Mouse (Mus musculus): ENCODE results near the gene Plagl2. TPM values are rescaled to one million over a fixed set of nuclear protein-coding genes. Genes with fewer than 3 reads are reported as not detected.
"Not testable (repeated sequence)": the region's sequence is repeated elsewhere in the genome, so short reads cannot be mapped to it uniquely, and the experiment has no call there.

Gene Plagl2
- polyA plus RNA-seq (2015; fragmentation: Nextera tagmentation; extraction: Ambion mirVana) = 14.8 and 15.5 TPM in 2 replicates

GRCm38 (mm10) chr2:153241250-153242014, at the start of gene Plagl2, which contains the start of gene Pofut1:
Plagl2 (minus strand) TSS chr2:153241426.
Pofut1 (plus strand) TSS chr2:153241533.
- H3K4me2 ChIP-seq = peak within 1 kb of the TSS; percentile 93
- peak within 1 kb of the TSS; percentile 98 for H3K9ac ChIP-seq
- peaks cover 23% of the 10 kb centered on the region for H3K36me3 ChIP-seq
- peak; percentile 94 for ATAC-seq (ENCODE audit: insufficient number of reproducible peaks, insufficient read depth, low FRiP score, low TSS enrichment, low read depth)
- WGBS = under 1% methylated on average over 69 of the region's 72 CpGs
- peak within 1 kb of the TSS; percentile 97 for H3K27ac ChIP-seq
- no peaks in the 10 kb centered on the region for H3K27me3 ChIP-seq
- peaks cover 42% of the 10 kb centered on the region for H3K4me1 ChIP-seq
- peak within 1 kb of the TSS; percentile 98 for H3K4me3 ChIP-seq
- no peaks in the 10 kb centered on the region for H3K9me3 ChIP-seq

- 0 out of 2 replicates have a peak, but pooled peaks have one; percentile 18 for ATAC-seq (ENCODE audit: insufficient number of reproducible peaks, insufficient read depth, low FRiP score, low TSS enrichment, low read depth)
- 37% methylated on average over 6 of the region's 6 CpGs for WGBS
- Histone ChIP-seq H3K27ac (no peak overlapping the region), H3K36me3 (no peaks in the 10 kb centered on the region), H3K4me1 (peaks cover 20% of the 10 kb centered on the region), H3K4me3 (no peak overlapping the region), H3K9ac (no peak overlapping the region), H3K27me3 (no peaks in the 10 kb centered on the region), H3K4me2 (no peak overlapping the region), H3K9me3 (no peaks in the 10 kb centered on the region)
These were observed 46.6 kb upstream of the Plagl2 start for GRCm38 (mm10) chr2:153287835-153288234.

GRCm38 (mm10) chr2:153286524-153286923, 45.3 kb upstream of the Plagl2 start:
- H3K27ac ChIP-seq = no peak overlapping the region
- no peaks in the 10 kb centered on the region for H3K36me3 ChIP-seq
- no peak overlapping the region for H3K4me2 ChIP-seq
- 85% methylated on average over 4 of the region's 4 CpGs for WGBS
- H3K4me3 ChIP-seq = no peak overlapping the region
- H3K4me1 ChIP-seq = peaks cover 8% of the 10 kb centered on the region
- H3K27me3 ChIP-seq = no peaks in the 10 kb centered on the region
- no peaks in the 10 kb centered on the region for H3K9me3 ChIP-seq
- H3K9ac ChIP-seq = no peak overlapping the region
- ATAC-seq (ENCODE audit: insufficient number of reproducible peaks, insufficient read depth, low FRiP score, low TSS enrichment, low read depth) = no peak

GRCm38 (mm10) chr2:153283919-153284318, 42.7 kb upstream of the Plagl2 start:
- Histone ChIP-seq H3K9me3 (no peaks in the 10 kb centered on the region), H3K4me1 (no peaks in the 10 kb centered on the region), H3K4me3 (no peak overlapping the region), H3K9ac (no peak overlapping the region), H3K36me3 (no peaks in the 10 kb centered on the region), H3K4me2 (no peak overlapping the region), H3K27ac (no peak overlapping the region), H3K27me3 (no peaks in the 10 kb centered on the region)
- ATAC-seq (ENCODE audit: insufficient number of reproducible peaks, insufficient read depth, low FRiP score, low TSS enrichment, low read depth) = no peak
- 85% methylated on average over 6 of the region's 6 CpGs for WGBS

- H3K9ac ChIP-seq = no peak overlapping the region
- no peak overlapping the region for H3K4me3 ChIP-seq
- no peak overlapping the region for H3K27ac ChIP-seq
- H3K4me2 ChIP-seq = no peak overlapping the region
- H3K27me3 ChIP-seq = no peaks in the 10 kb centered on the region
- 78% methylated on average over 5 of the region's 5 CpGs for WGBS
- ATAC-seq (ENCODE audit: insufficient number of reproducible peaks, insufficient read depth, low FRiP score, low TSS enrichment, low read depth) = no peak
- no peaks in the 10 kb centered on the region for H3K36me3 ChIP-seq
- H3K4me1 ChIP-seq = peaks cover under 1% of the 10 kb centered on the region; the same call in 1 of the 2 replicates
- no peaks in the 10 kb centered on the region; the same call in 1 of the 2 replicates for H3K9me3 ChIP-seq
These were observed 37.1 kb upstream of the Plagl2 start for GRCm38 (mm10) chr2:153278357-153278756.

GRCm38 (mm10) chr2:153276846-153277245, 35.6 kb upstream of the Plagl2 start:
- not testable (repeated sequence) for H3K27me3 ChIP-seq; H3K9me3 ChIP-seq; H3K4me3 ChIP-seq; H3K9ac ChIP-seq; ATAC-seq (ENCODE audit: insufficient number of reproducible peaks, insufficient read depth, low FRiP score, low TSS enrichment, low read depth); H3K4me1 ChIP-seq; H3K27ac ChIP-seq; H3K36me3 ChIP-seq; H3K4me2 ChIP-seq
- WGBS = 92% methylated on average over 5 of the region's 5 CpGs

- Histone ChIP-seq H3K4me1 (peaks cover 5% of the 10 kb centered on the region; the same call in 1 of the 2 replicates), H3K9me3 (no peaks in the 10 kb centered on the region; the same call in 1 of the 2 replicates), H3K9ac (no peak overlapping the region), H3K27me3 (no peaks in the 10 kb centered on the region), H3K4me2 (no peak overlapping the region), H3K36me3 (no peaks in the 10 kb centered on the region), H3K4me3 (no peak overlapping the region), H3K27ac (no peak overlapping the region)
- WGBS = 88% methylated on average over 8 of the region's 8 CpGs
- ATAC-seq (ENCODE audit: insufficient number of reproducible peaks, insufficient read depth, low FRiP score, low TSS enrichment, low read depth) = no peak
These were observed 35.2 kb upstream of the Plagl2 start for GRCm38 (mm10) chr2:153276440-153276839.

- H3K4me2 ChIP-seq; ATAC-seq (ENCODE audit: insufficient number of reproducible peaks, insufficient read depth, low FRiP score, low TSS enrichment, low read depth); H3K4me3 ChIP-seq; H3K27me3 ChIP-seq; H3K27ac ChIP-seq; H3K9ac ChIP-seq; H3K36me3 ChIP-seq; H3K9me3 ChIP-seq; H3K4me1 ChIP-seq: not testable (repeated sequence)
- WGBS = 78% methylated on average over 3 of the region's 3 CpGs
These were observed 34.4 kb upstream of the Plagl2 start for GRCm38 (mm10) chr2:153275577-153275976.

- Histone ChIP-seq H3K9me3 (no peaks in the 10 kb centered on the region; the same call in 1 of the 2 replicates), H3K9ac (no peak overlapping the region), H3K4me1 (peaks cover 7% of the 10 kb centered on the region; the same call in 1 of the 2 replicates), H3K27me3 (no peaks in the 10 kb centered on the region), H3K36me3 (no peaks in the 10 kb centered on the region), H3K4me2 (no peak overlapping the region), H3K4me3 (no peak overlapping the region), H3K27ac (no peak overlapping the region)
- 73% methylated on average over 6 of the region's 6 CpGs for WGBS
- ATAC-seq (ENCODE audit: insufficient number of reproducible peaks, insufficient read depth, low FRiP score, low TSS enrichment, low read depth) = no peak
These were observed 33.7 kb upstream of the Plagl2 start for GRCm38 (mm10) chr2:153274919-153275247.

GRCm38 (mm10) chr2:153274200-153274918, 33.1 kb upstream of the Plagl2 start:
- H3K9me3 ChIP-seq; H3K27me3 ChIP-seq; H3K9ac ChIP-seq; H3K36me3 ChIP-seq; H3K27ac ChIP-seq; H3K4me2 ChIP-seq; H3K4me3 ChIP-seq; H3K4me1 ChIP-seq; ATAC-seq (ENCODE audit: insufficient number of reproducible peaks, insufficient read depth, low FRiP score, low TSS enrichment, low read depth): not testable (repeated sequence)
- 73% methylated on average over 6 of the region's 6 CpGs for WGBS

GRCm38 (mm10) chr2:153270231-153270915, 29.1 kb upstream of the Plagl2 start:
- not testable (repeated sequence) for H3K9me3 ChIP-seq; H3K9ac ChIP-seq; H3K27me3 ChIP-seq; H3K4me2 ChIP-seq; ATAC-seq (ENCODE audit: insufficient number of reproducible peaks, insufficient read depth, low FRiP score, low TSS enrichment, low read depth); H3K4me3 ChIP-seq; H3K4me1 ChIP-seq; H3K27ac ChIP-seq
- 69% methylated on average over 8 of the region's 8 CpGs for WGBS
- peaks cover 28% of the 10 kb centered on the region for H3K36me3 ChIP-seq
